Mouse (Mus musculus) cerebellum, adult 2 months (tissue): ENCODE measurements around the gene Rnf103.

Source experiments
- CTCF ChIP-seq: fragments of 200-500 bp; IDR thresholded peaks from 2 replicates; pipeline ENCODE4 v1.5.1; 2011; ENCODE audit warnings: low read depth, mild to moderate bottlenecking, control low read depth, low read length, moderate library complexity, borderline replicate concordance; ENCODE audit not compliant: insufficient read depth
- POLR2A ChIP-seq: fragments of 200-500 bp; IDR thresholded peaks from 2 replicates; pipeline ENCODE4 v1.6.1; 2011; ENCODE audit warnings: low read length, control low read depth, borderline replicate concordance; ENCODE audit not compliant: insufficient read depth

- TF ChIP-seq POLR2A (no peak), CTCF (no peak)
Observed at GRCm38 (mm10) chr6:71527826-71528225, 34.1 kb downstream of the Rnf103 start.
